Mouse (Mus musculus) MEL (cell line): ENCODE measurements around the gene Fkbp8. TPM values are rescaled to one million over a fixed set of nuclear protein-coding genes. Genes with fewer than 3 reads are reported as not detected.

ENCODE experiments used
- DNase-seq: peaks from one replicate; pipeline ENCODE4 v3.0.0; 2011; ENCODE audit warnings: low read depth, low spot score
- H3K27ac ChIP-seq: 2 replicates; pipeline ENCODE4 v1.5.1; 2012; ENCODE audit warnings: low read depth, mild to moderate bottlenecking, control low read depth, low read length, moderate library complexity; ENCODE audit not compliant: control insufficient read depth
- H3K27me3 ChIP-seq, 2 experiments: fragments of 150-350 bp in 1 of 2; sonication (generic) in 1 of 2; 2 replicates each; pipeline ENCODE4 v1.6.1; 2012; ENCODE audit warnings: low read length in 2 of 2, mild to moderate bottlenecking in 2 of 2, improper control_type of control experiment in 1 of 2, moderate library complexity in 1 of 2; ENCODE audit not compliant: insufficient read depth in 2 of 2, control insufficient read depth in 1 of 2
- H3K36me3 ChIP-seq, 2 experiments: 2 replicates each; pipeline ENCODE4 v1.6.1; 2012 to 2014; ENCODE audit warnings: low read length in 2 of 2, improper control_type of control experiment in 1 of 2, inconsistent platforms in 1 of 2, mild to moderate bottlenecking in 1 of 2; ENCODE audit not compliant: insufficient read depth in 2 of 2, control insufficient read depth in 1 of 2
- H3K4me1 ChIP-seq, 2 experiments: fragments of 150-350 bp in 1 of 2; sonication (generic) in 1 of 2; 2 replicates each; pipeline ENCODE4 v1.6.1; 2012; ENCODE audit warnings: low read length in 2 of 2, improper control_type of control experiment in 1 of 2, mild to moderate bottlenecking in 1 of 2; ENCODE audit not compliant: insufficient read depth in 2 of 2, control insufficient read depth in 1 of 2
- H3K4me3 ChIP-seq, 2 experiments: fragments of 150-350 bp in 1 of 2; sonication (generic) in 1 of 2; 2 replicates each; pipeline ENCODE4 v1.5.1; 2012; ENCODE audit warnings: low read depth in 2 of 2, low read length in 2 of 2, mild to moderate bottlenecking in 2 of 2, moderate library complexity in 2 of 2, control low read depth in 1 of 2, improper control_type of control experiment in 1 of 2; ENCODE audit not compliant: control insufficient read depth in 1 of 2, insufficient read depth in 1 of 2
- H3K79me2 ChIP-seq: 2 replicates; pipeline ENCODE4 v1.6.1; 2012; ENCODE audit warnings: mild to moderate bottlenecking, low read length, moderate library complexity; ENCODE audit not compliant: control insufficient read depth, poor library complexity, insufficient read depth
- H3K9ac ChIP-seq: 2 replicates; pipeline ENCODE4 v1.6.1; 2012; ENCODE audit warnings: low read depth, mild to moderate bottlenecking, control low read depth, low read length, moderate library complexity; ENCODE audit not compliant: control insufficient read depth, poor library complexity, severe bottlenecking
- H3K9me3 ChIP-seq: fragments of 150-350 bp; sonication (generic); replicated peaks from 2 replicates; pipeline ENCODE4 v1.6.1; 2012; ENCODE audit warnings: mild to moderate bottlenecking, low read length, improper control_type of control experiment, moderate library complexity; ENCODE audit not compliant: insufficient read depth
- BHLHE40 ChIP-seq: IDR thresholded peaks from 2 replicates; pipeline ENCODE4 v1.6.1; 2012; ENCODE audit warnings: low read depth, mild to moderate bottlenecking, inconsistent platforms, low read length, improper control_type of control experiment, borderline replicate concordance
- CHD1 ChIP-seq: IDR thresholded peaks from 2 replicates; pipeline ENCODE4 v1.6.1; 2012; ENCODE audit warnings: low read depth, mild to moderate bottlenecking, inconsistent platforms, low read length, improper control_type of control experiment
- ELF1 ChIP-seq: IDR thresholded peaks from 2 replicates; pipeline ENCODE4 v1.6.1; 2014; ENCODE audit warnings: low read depth, mild to moderate bottlenecking, inconsistent platforms, low read length, improper control_type of control experiment, moderate library complexity
- EP300 ChIP-seq, 2 experiments: IDR thresholded peaks; 2 replicates each; pipeline ENCODE4 v1.6.1; 2011; ENCODE audit warnings: improper control_type of control experiment in 2 of 2, low read length in 2 of 2, low read depth in 1 of 2, mild to moderate bottlenecking in 1 of 2
- ETS1 ChIP-seq: IDR thresholded peaks from 2 replicates; pipeline ENCODE4 v1.6.1; 2012; ENCODE audit warnings: low read depth, mild to moderate bottlenecking, inconsistent platforms, low read length, improper control_type of control experiment, moderate library complexity
- GATA1 ChIP-seq: IDR thresholded peaks from 2 replicates; pipeline ENCODE4 v1.6.1; 2011; ENCODE audit warnings: low read depth, low read length, improper control_type of control experiment
- KAT2A ChIP-seq: conservative IDR thresholded peaks from 2 replicates; pipeline ENCODE4 v1.6.1; 2012; ENCODE audit warnings: low read depth, low read length, improper control_type of control experiment, inconsistent platforms
- MAFK ChIP-seq: IDR thresholded peaks from 2 replicates; pipeline ENCODE4 v1.6.1; 2011; ENCODE audit warnings: low read depth, mild to moderate bottlenecking, low read length, improper control_type of control experiment, borderline replicate concordance
- MAX ChIP-seq: IDR thresholded peaks from 2 replicates; pipeline ENCODE4 v1.6.1; 2011; ENCODE audit warnings: low read length, improper control_type of control experiment
- MEF2A ChIP-seq: IDR thresholded peaks from 2 replicates; pipeline ENCODE4 v1.6.1; 2014; ENCODE audit warnings: low read depth, mild to moderate bottlenecking, inconsistent platforms, low read length, improper control_type of control experiment; ENCODE audit not compliant: poor library complexity, insufficient replicate concordance, severe bottlenecking; ENCODE audit errors: extremely low read depth
- MXI1 ChIP-seq: IDR thresholded peaks from 2 replicates; pipeline ENCODE4 v1.6.1; 2011; ENCODE audit warnings: mild to moderate bottlenecking, low read depth, low read length, improper control_type of control experiment
- MYB ChIP-seq: IDR thresholded peaks from 2 replicates; pipeline ENCODE4 v1.6.1; 2011; ENCODE audit warnings: mild to moderate bottlenecking, low read depth, low read length, improper control_type of control experiment
- MYC ChIP-seq: IDR thresholded peaks from 2 replicates; pipeline ENCODE4 v1.6.1; 2011; ENCODE audit warnings: low read depth, mild to moderate bottlenecking, low read length, improper control_type of control experiment, moderate library complexity
- NRF1 ChIP-seq: IDR thresholded peaks from 2 replicates; pipeline ENCODE4 v1.6.1; 2014; ENCODE audit warnings: low read depth, mild to moderate bottlenecking, inconsistent platforms, low read length, improper control_type of control experiment, moderate library complexity; ENCODE audit not compliant: poor library complexity, insufficient read depth, severe bottlenecking
- POLR2A ChIP-seq, 2 experiments: IDR thresholded peaks; 2 replicates each; pipeline ENCODE4 v1.6.1; 2011 to 2012; ENCODE audit warnings: low read length in 2 of 2, mild to moderate bottlenecking in 2 of 2, control low read depth in 1 of 2, improper control_type of control experiment in 1 of 2, low read depth in 1 of 2, moderate library complexity in 1 of 2; ENCODE audit not compliant: control insufficient read depth in 1 of 2, insufficient read depth in 1 of 2, poor library complexity in 1 of 2
- POLR2AphosphoS2 ChIP-seq: IDR thresholded peaks from 2 replicates; pipeline ENCODE4 v1.6.1; 2011; ENCODE audit warnings: low read length, improper control_type of control experiment
- POLR2AphosphoS5 ChIP-seq: IDR thresholded peaks from 2 replicates; pipeline ENCODE4 v1.6.1; 2012; ENCODE audit warnings: low read depth, borderline replicate concordance, mild to moderate bottlenecking, inconsistent platforms, low read length, moderate library complexity, mixed read lengths
- RAD21 ChIP-seq: IDR thresholded peaks from 2 replicates; pipeline ENCODE4 v1.6.1; 2011; ENCODE audit warnings: mild to moderate bottlenecking, low read depth, low read length, improper control_type of control experiment
- RCOR1 ChIP-seq: IDR thresholded peaks from 2 replicates; pipeline ENCODE4 v1.6.1; 2012; ENCODE audit warnings: low read depth, mild to moderate bottlenecking, inconsistent platforms, low read length, improper control_type of control experiment
- SIN3A ChIP-seq: IDR thresholded peaks from 2 replicates; pipeline ENCODE4 v1.6.1; 2012; ENCODE audit warnings: low read length, improper control_type of control experiment, inconsistent platforms
- SMC3 ChIP-seq: IDR thresholded peaks from 2 replicates; pipeline ENCODE4 v1.6.1; 2011; ENCODE audit warnings: low read depth, low read length, improper control_type of control experiment
- TBP ChIP-seq: IDR thresholded peaks from 2 replicates; pipeline ENCODE4 v1.8.0; 2011; ENCODE audit warnings: low read depth, low read length, improper control_type of control experiment
- TCF12 ChIP-seq: IDR thresholded peaks from 2 replicates; pipeline ENCODE4 v1.6.1; 2014; ENCODE audit warnings: low read depth, mild to moderate bottlenecking, inconsistent platforms, low read length, improper control_type of control experiment, moderate library complexity
- USF2 ChIP-seq, 2 experiments: IDR thresholded peaks; 2 replicates each; pipeline ENCODE4 v1.6.1; 2011 to 2012; ENCODE audit warnings: improper control_type of control experiment in 2 of 2, low read length in 2 of 2, borderline replicate concordance in 1 of 2, inconsistent platforms in 1 of 2, low read depth in 1 of 2, mild to moderate bottlenecking in 1 of 2; ENCODE audit not compliant: insufficient read depth in 1 of 2
- ZKSCAN1 ChIP-seq: IDR thresholded peaks from 2 replicates; pipeline ENCODE4 v1.6.1; 2012; ENCODE audit warnings: low read depth, mild to moderate bottlenecking, inconsistent platforms, low read length, improper control_type of control experiment, moderate library complexity
- ZMIZ1 ChIP-seq: IDR thresholded peaks from 2 replicates; pipeline ENCODE4 v1.6.1; 2012; ENCODE audit warnings: low read depth, mild to moderate bottlenecking, inconsistent platforms, low read length, improper control_type of control experiment, moderate library complexity
- ZNF384 ChIP-seq: IDR thresholded peaks from 2 replicates; pipeline ENCODE4 v1.6.1; 2012; ENCODE audit warnings: low read depth, mild to moderate bottlenecking, inconsistent platforms, low read length, improper control_type of control experiment
- polyA plus RNA-seq, 2 experiments: library from polyadenylated mRNA; stranded (reverse) in 1 of 2; unstranded in 1 of 2; fragments of >175 nt in 1 of 2; fragments of >200 nt in 1 of 2; gene quantifications; 2 replicates each; pipeline versions ENCODE4 v1.2.1 to v1.2.4; 2012; ENCODE audit warnings: low replicate concordance in 2 of 2, low read depth in 1 of 2; ENCODE audit not compliant: insufficient read length in 2 of 2, insufficient read depth in 1 of 2, missing spikeins in 1 of 2
- total RNA-seq: library from RNA; depleted of rRNA; stranded (reverse); fragments of 300-350 nt; gene quantifications from 2 replicates; pipeline ENCODE4 v1.2.3, GENCODE M21; 2012

Gene Fkbp8
- total and polyA plus RNA-seq, 3 experiments = 215 to 349 TPM; not detected in 1

DNA sequence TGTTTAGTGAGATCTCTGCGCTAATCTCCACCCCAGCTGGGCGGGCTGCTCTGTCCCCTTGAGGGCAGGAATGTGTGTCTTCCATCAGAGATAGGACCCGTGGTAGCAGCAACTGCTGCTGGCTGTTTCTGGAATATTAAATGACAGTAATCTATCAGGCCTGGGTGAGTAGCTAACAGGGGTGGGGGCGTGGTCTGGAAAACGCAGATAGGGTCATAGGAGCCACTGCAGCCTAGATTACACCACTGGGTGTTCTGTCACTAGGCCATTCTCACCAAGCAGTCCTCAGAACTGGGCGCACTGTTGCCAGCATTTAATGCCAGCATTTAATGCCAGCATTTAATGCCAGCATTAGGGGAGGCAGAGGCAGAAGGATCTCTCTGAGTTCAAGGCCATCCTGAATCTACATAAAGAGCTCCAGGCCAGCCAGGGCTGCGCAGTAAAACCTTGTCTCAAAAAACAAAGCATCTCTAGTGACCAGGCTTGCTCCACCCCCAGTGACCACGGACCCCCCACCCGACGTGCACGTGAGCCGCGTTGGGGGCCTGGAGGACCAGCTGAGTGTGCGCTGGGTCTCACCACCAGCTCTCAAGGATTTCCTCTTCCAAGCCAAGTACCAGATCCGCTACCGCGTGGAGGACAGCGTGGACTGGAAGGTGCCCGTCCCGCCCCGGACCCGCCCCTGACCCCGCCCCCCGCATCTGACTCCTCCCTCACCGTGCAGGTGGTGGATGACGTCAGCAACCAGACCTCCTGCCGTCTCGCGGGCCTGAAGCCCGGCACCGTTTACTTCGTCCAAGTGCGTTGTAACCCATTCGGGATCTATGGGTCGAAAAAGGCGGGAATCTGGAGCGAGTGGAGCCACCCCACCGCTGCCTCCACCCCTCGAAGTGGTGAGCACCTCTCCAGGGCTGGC lies 26.9 kb upstream of the Fkbp8 start:
- Histone ChIP-seq H3K9ac (peak overlapping the region; percentile 88), H3K79me2 (peaks cover 9% of the 10 kb centered on the region), H3K9me3 (no peaks in the 10 kb centered on the region), H3K27ac (peak overlapping the region; percentile 82), H3K27me3 (no peaks in the 10 kb centered on the region; a peak in 1 of 4 replicates), H3K36me3 (peaks cover 0 to 16% of the 10 kb centered on the region in 2 experiments; a peak in 2 of 4 replicates), H3K4me3 (peak overlapping the region; percentile 70 to 84), H3K4me1 (peaks cover 3 to 31% of the 10 kb centered on the region in 2 experiments; a peak in 3 of 4 replicates)
- DNase-seq = peak; percentile 81
- no peak for TF ChIP-seq RAD21
- TF ChIP-seq KAT2A = no peak
- no peak for TF ChIP-seq SMC3
- no peak for TF ChIP-seq MAFK
- peak; percentile 67; the same call in 1 of the 2 replicates for TF ChIP-seq MXI1
- no peak for TF ChIP-seq ZNF384
- TF ChIP-seq TBP = 0 out of 2 replicates have a peak, but pooled peaks have one; percentile 20
- no peak for TF ChIP-seq ZMIZ1
- TF ChIP-seq POLR2A (IDR thresholded peaks at IDR 0.05; ENCODE audit: control insufficient read depth in 1 of 2, insufficient read depth in 1 of 2, low read depth in 1 of 2, low read length in 2 of 2, poor library complexity in 1 of 2) = peak in 1 of 2 experiments; percentile 53; a peak in 1 of 4 replicates
- no peak for TF ChIP-seq POLR2AphosphoS5
- peak; percentile 39 for TF ChIP-seq MAX
- TF ChIP-seq TCF12 = 0 out of 2 replicates have a peak, but pooled peaks have one; percentile 19
- 0 out of 2 replicates have a peak, but pooled peaks have one; percentile 30 for TF ChIP-seq ETS1
- TF ChIP-seq MYC = 0 out of 2 replicates have a peak, but pooled peaks have one; percentile 36
- TF ChIP-seq USF2 (IDR thresholded peaks at IDR 0.05; ENCODE audit: borderline replicate concordance in 1 of 2, insufficient read depth in 1 of 2, low read depth in 1 of 2, low read length in 2 of 2) = no peak
- no peak for TF ChIP-seq ZKSCAN1
- no peak for TF ChIP-seq ELF1
- TF ChIP-seq CHD1 = no peak
- no peak for TF ChIP-seq POLR2AphosphoS2
- TF ChIP-seq RCOR1 = no peak
- TF ChIP-seq BHLHE40 = peak; percentile 75; the same call in 1 of the 2 replicates
- no peak for TF ChIP-seq MEF2A
- TF ChIP-seq NRF1 = no peak
- no peak for TF ChIP-seq MYB
- TF ChIP-seq SIN3A = peak; percentile 43
- TF ChIP-seq GATA1 = no peak; the same call in 1 of the 2 replicates
- peak in 1 of 2 experiments; percentile 36; a peak in 2 of 4 replicates for TF ChIP-seq EP300 (IDR thresholded peaks at IDR 0.05; ENCODE audit: low read depth in 1 of 2, low read length in 2 of 2)
